Mouse (Mus musculus) R1 (cell line): ENCODE measurements at regions not wholly inside any gene's neighbourhood (a gene's known extent, or its start where the extent isn't known, plus 50 kb on each side); places are given as distances from the start of the nearest gene placed in this dataset.
"Not testable (repeated sequence)": the region's sequence is repeated elsewhere in the genome, so short reads cannot be mapped to it uniquely, and the experiment has no call there.

ENCODE experiments used
- DNase-seq: peaks from one replicate; pipeline ENCODE4 v3.0.0-alpha.2; 2018; ENCODE audit warnings: low read depth, low spot score

DNA sequence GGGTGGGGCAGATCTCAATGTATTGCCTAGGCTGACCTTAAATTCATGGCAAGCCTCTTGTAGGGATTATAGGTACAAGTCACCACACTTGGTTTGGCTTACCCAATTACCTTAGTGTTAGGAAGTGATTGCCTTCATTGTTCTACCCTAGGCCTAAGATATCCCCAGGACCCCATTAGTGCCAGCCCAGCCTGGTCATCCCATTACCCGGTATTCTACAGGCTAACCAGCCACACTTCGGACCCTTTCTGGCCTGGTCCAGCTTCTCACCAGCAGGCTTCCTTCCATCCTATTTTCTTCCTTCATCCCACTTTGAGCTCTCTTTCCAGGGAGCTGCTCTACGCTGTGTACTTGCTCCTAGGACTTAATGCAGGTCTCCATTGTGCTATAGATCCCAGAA is 59.5 kb downstream of the Tex35 start:
- no peak for DNase-seq

DNA sequence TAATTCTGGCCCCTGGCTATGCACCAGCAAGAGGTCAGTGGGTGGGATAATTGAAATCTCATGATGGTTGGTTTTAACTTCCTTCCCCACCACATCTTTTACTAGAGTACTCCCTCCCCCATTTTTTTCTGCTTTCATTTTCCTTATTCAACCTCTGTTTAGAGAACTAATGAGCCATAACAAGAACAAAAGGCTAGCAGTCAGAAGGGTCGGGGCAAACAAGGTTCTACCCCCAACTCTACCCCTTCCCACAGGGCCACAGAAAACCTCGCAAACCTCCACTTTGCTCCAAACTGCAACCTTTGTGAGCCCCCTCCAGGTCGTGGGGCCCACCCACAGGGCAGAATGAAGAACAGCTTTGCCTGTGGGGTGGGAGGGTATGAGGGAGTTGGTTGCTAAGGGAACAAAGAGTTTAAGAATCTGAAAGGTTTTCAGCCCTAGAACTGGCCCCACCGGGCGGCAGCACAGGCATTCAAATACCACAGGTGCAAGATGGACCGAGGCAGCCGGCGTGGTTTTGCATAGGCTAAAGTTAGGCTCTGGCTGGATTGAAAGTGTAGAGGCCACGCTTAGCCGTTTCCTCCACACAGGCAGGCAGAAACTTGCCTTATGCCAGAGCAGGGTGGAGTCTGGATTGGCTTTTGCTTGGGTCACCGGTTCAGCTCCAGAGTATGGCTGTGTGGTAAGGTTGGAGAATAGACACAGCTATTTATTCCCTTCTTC is 60.1 kb downstream of the Tex35 start:
- DNase-seq, result peak; percentile 46

DNA sequence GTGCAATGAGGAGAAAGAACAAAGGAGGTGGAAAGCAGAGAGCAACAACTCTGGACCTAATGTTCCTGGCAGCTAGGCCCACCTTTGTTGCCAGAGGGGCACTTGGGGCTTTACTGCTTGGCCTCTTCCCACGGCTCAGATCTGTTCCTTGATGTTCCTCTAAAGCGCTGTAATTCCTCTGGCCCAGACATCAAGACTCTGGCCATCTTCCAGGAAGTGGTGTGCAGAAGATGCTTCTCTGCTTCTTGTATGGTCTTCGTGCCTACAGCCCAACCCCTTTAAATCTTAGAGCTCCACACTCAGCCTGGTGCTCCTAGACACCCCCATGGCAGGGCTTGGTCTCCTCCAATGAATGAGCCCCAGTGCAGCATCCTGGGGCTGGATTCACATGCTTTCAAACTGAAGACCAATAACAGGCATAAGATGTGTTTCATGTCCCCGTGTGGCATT is 60.7 kb downstream of the Tex35 start:
- no peak for DNase-seq

DNA sequence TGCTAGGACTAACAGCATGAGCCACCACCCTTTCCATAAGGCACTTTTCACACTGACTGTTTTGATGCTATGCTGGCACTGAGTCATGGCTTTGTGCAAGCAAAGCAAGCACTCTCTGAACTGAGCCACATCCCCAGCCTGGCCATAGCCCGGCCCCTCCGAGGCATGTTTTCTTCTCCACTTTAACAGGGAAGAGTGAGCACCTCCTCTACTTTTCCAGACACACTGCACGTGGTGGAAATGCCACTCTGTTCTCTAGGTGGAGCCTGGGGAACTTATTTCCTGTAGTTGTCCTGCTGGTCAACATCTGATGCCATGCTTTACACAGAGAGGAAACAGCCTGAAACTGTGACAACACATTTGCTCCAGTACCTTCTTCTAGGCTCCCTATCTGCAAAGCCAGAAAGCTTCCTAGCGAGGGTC is 61.7 kb downstream of the Tex35 start:
- no peak for DNase-seq

DNA sequence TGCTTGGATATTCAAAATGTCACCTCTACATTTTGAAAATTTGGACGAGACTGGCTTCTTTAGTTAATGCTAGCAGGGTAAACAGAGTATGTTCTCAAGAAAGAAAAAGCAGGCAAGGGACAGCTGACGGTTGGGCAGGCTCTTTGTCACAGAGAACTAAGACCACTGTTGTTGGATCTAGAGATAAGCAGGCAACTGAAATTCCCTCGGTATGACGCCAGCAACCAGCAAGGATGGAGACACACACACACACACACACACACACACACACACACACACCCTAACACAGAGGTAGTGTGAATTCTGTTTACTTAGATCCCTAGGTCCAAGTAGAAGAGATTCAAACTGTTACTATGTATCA is 68.7 kb downstream of the Tex35 start:
- no peak for DNase-seq

DNA sequence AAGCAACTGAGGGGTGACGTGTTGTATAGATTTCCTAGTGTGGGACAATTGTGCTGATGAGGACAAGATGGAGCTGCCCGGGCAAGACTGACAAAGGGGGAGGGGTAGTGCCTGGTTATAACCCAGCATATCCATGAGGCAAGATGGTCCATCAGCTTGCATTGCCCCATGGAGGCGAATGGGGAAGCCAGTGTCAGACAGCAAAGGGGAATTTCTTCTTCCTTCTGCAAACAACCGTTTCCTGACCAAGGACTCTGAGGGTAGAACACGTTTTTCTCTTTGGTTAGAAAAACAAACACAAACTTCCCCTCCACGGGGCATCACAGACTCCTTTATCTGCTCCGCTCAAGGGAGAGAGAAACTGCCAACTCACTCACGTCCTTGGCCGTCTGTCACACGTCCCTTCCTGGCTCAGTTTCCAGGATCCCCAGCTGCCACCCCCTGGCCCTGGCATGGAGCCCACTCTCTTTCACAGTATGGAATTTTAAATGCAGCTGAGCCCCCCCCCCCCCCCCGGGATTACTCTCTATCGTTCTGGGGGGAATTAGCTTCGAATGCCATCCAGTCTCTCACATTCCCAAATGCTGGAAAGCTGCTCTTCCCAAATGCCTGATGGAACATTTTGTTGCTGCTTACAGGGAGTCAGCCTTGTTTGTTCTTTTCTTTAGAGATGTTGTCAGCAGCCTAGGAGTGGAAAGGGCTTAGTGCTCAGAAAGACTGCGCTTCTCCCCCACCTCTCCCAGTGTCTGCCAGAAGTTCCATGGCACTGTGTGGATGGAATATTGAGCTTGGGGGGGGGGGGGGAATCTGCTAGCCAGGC is 69.3 kb downstream of the Tex35 start:
- peak; percentile 37 for DNase-seq

DNA sequence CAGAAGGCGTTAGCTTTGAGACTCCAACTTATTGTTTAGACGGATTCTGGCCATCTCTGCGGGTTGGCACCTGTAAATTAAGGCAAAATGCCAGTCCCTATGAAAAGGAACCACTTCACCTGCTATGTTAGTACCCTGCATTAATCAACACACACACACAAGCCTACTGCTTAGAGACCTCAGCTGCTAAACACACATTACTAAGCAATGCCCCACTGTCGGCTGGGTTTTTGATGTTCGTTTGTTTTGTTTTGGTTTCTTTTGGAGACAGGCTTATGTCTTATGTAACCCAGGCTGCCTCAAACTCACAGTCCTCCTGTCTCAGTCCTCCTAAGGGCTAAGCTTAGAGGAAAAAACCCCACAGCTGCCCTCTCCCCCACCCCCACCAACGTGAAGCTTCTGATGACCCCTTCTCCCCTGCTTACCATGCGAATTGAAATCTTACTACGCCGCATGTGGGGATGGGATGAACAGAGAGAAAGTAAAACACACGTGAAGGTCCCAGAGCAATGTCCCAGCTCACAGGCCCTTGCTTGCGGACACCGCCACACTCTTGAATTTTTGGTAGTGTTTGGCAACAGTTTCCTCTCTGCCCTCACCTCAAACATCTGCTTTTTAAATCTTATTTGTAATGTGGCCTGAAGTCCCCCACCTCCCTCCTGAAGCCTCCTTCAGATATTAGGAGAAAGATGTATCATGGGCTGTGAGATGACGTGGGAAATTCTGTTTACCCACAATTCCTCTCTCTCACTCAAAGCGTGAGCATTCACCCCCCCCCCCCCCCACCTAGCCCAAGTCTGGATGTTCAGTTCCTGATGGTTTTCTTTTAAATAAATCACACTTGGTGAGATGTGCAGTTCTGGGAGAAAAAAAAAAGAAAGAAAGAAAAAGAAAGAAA is 70.1 kb downstream of the Tex35 start:
- no peak for DNase-seq

DNA sequence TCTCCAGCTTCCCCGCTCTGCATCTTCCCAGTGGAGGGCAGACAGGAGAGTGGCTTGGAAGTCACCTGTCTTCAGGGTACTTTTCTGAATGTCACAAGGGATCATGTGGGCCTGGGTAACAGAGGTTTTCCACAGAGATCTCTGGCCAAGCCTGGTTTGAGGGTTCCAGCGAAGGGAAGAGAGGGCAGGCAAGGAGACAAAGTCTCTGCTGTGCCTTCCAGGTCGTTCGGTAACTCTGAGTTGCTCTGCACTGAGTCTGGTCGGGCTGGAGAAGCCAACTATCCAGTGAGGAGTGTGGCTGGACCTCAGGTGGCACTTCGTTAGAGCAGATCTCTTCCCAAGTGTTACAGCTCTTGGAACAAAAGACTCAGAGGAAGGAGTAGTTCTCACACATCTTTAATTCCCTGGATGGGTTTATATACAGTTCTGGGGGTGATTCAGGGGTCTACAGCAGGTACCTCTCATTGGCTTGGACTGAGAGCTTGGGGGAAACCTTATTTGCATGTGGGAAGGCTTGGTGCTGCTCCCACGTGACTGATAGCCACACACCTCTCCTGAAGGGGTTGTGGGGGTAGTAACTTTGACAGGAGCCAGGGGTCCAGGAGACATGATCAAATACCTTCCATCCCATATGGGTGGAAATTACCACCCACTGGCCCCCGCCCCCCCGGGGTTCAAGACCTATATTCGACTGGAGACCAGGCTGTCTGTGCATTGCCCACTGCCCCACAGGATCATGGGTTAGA is 71.1 kb downstream of the Tex35 start:
- DNase-seq, result no peak

DNA sequence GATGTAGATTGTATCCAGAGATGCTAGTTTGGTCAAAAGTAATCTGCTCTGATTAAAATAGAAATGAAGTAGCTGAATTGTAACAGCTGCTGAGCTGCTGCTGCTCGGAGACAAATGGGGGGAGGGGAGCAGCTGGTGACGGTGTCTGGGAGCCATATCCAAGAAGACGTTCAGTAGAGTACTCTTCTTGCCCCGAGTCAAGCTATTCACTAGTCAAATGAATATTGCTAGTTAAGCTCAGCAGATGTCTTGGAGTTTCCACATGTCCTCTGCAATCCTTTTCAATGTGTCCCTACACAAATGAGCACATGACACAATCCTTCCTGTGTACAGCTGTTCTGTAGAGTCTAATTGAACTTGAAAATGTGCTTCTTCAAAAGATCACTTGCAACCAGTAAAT is 71.7 kb downstream of the Tex35 start:
- no peak for DNase-seq

DNA sequence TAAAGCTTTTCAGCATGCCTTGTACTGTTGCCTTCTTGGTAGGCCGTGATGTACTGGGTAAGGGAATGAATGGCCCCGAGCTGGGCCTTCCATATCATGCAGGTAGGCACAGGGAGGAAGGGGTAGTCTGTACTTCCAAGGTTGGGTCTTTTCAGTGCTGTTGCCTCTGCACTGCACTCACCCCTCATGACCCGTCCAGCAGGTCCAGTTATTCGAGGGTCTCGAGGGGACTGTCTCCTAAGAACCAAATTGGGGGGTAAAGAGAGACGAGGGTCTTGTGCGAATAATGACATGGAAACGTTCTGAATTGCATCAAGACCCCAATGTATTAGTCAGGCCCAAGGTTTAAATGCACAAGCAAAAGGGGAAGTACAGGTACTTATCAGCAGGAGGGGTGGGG is 73.3 kb downstream of the Tex35 start:
- DNase-seq, result not testable (repeated sequence)

DNA sequence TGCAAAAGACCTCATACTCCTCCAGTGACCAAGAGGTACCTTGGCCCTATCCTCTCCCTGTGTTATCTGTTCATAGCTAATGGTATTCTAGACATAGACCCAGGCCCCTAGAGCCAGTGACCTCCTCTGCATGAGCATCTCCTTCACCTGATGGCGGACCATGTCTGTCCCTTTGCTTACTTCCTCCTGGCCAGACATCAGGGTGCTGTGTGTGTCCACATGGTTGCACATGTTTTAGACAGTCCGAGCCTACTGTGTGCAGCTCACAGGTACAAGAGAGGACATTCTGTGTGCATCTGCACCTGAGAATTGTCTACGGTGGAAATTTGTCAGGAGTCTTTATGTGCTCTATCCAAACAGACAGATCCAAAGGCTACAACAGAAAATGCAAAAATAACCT is 79.8 kb downstream of the Tex35 start:
- no peak for DNase-seq

DNA sequence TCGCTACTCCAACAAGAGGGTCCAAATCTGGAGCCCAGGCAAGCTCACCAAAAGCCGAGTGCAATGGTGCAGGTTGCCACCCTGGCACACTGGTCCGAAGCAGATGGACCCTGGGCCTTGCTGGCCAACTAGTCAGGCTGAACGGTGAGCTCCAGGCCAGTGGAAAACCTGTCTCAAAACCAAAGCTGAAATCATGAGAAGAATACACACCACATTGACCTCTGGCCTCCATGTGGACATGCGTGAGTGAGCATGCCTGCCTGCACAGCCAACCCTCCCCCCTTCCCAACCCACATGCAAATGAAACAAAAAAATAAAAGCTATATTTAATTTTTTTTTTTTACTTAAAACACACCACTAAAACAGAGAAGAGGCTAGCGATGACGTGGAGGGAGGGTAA is 80.8 kb downstream of the Tex35 start:
- DNase-seq, result no peak

DNA sequence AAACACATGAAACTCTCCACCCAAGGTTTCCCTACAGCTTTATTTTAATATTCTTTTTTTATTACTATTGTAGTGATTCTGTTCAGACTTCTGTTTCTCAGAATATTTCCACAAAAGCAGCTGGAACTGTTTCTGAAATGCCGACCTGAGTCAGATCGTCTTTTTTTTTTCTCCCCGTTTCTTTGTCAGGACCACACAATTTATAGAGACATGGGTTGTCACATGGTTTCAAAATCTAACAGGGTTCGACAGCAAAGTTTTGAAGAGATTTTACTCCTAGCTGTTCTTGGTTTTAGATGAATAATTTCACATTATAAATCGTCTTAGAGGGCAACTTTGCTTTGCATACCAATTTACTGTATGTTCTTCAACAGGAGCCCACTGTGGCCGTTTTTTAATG is 84.0 kb upstream of the Ralgps2 start:
- DNase-seq, result no peak

DNA sequence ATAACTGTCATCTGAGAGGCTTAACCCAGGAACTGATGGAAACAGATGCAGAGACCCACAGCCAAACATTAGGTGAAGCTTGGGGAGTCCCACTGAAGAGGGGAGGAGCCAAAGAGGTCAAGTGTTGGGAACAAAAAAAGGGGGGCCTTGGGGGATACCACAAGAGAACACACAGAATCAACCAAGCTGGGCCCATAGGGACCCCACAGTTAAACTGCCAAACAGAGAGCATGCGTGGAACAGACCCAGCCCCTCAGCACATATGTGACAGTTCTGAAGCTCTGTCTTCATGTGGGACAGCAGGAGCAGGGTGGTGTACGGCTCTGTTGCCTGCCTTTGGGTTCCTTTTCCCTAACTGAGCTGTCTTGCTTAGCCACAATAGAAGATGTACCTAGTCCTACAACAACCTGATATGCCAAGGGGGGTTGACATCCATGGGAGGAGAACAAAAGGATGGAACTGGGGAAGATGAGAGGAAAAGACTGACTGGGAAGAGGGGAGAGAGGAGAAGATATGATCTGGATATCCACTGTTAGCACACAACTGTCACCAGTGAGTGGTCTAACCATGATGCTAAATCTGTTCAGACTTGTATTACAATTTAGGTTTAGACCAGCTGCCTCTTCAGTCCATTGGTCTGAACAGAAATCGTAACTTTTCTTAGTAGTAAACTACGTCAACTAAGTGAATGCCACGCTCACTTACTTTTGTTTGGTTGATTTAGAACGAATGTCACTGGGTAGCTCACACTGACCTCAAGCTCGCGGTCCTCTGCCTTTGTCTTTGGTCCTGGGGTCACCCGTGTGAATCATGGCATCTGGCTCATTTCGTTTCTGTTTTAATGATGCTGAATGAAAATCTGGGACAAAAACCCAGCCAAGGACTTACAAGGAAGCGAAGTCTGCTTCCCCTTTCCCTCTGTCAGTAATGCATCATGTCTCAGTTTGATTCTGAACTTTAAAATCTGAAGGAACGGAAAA is 83.3 kb upstream of the Ralgps2 start:
- no peak for DNase-seq

DNA sequence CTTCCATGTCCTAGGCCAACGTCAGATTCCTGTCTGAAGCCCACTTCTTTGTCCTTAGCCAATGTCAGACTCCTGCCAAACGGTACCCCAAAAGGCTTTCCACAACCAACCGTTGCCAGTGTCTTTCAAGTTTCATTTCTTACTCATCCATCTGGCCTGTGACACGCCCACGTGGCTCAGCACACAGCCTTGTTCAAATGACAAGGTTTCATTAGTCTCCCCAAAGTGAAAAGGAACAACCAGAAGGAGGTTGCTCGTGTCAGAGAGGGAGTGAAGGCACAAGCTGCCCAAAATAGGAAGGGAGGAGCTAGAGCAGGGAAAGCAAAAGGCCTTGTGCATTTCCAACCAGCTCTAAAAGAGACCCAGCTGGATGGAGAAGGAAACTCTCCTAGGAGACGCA is 80.5 kb upstream of the Ralgps2 start:
- no peak for DNase-seq

DNA sequence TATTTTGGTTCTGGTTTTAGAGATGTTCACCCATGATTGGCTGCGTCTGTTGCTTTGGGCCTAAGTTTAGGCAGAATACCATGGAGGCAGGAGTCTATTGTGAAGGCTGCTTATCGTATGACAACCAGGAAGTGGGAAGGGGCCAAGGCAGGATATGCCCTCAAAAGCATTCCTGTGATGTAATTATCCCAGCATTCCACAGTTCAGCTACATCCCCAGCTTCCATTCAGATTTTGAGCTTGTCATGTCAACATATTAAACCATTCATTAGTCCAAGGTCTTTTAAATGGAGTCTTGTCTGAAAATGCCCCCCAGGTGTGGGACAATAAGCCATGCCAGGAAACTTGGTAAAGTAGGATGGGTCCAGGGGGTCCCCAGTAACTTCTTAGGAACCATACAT is 79.3 kb upstream of the Ralgps2 start:
- no peak for DNase-seq

DNA sequence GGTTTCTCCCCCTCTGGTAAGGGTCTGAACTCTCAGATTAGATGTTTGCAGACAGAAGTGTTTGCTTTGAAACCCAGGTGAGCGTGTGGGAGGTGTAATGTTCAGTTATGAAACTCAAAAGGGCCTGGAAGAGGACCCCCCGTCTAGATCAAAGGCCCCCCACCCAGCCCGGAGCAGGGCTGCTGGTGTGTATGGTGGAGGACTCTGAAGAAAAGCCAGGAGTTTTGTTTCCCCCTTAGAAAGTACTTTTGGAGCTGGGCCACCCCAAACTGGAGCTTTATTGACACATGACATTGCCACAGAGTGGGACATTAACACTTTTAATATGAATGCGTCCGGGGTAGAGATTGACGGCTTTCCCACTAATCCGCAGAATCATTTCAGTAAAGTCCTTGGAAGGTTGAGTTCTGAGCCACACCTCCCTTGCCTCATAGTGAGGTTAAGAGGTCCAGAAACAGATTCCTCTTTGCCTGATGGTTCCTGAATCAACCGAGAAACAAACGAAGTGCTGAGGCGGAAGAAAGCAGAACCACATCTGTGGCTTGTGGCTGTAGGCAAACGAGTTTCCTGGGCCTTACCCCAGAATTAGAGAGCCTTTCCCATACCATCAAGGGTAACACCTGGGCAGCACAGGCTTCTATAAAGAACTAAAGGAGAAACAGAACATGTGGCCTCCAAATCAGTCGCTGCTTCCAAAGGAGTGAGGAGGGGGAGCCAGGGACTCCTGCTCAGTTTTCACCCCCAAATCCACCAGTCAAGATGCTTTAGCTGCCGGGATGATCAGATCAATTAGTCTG is 78.0 kb upstream of the Ralgps2 start:
- DNase-seq, result no peak

DNA sequence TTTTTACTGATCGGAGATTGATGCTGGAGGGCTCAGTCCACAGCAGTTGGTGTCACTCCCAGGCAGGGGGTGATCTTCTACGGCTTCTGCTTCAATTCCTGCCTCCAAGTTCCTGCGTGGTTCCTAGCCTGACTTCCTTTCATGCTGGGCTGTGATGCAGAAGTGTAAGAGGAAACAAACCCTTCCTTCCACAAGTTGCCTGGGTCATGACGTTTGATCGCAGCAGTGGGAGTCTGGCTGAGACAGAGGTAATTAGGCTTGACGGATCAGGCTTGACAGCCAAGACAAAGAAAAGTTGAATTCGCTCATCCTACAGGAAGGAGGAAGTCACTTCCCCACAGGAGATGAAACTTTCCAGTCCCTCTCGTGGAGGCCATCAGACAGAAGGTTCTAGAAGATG is 77.2 kb upstream of the Ralgps2 start:
- DNase-seq, result no peak
